Mouse (Mus musculus) liver, embryonic 14.5 days (tissue): ENCODE results near the gene Lta. TPM values are rescaled to one million over a fixed set of nuclear protein-coding genes. Genes with fewer than 3 reads are reported as not detected.

Source experiments
- ATAC-seq: fragments of 200-750 bp; cut with Nextera tagmentation; 2 replicates; pipeline ENCODE4 v1.8.0; 2017; ENCODE audit warnings: moderate number of reproducible peaks, mild to moderate bottlenecking, moderate library complexity; ENCODE audit not compliant: insufficient read depth
- DNase-seq, 3 experiments: peaks; one replicate each; pipeline ENCODE4 v3.0.0-alpha.2; 2012 to 2013; ENCODE audit warnings: low read depth in 3 of 3, low spot score in 3 of 3
- H3K27ac ChIP-seq: fragments of 300-500 bp; sonication (generic); 2 replicates; pipeline ENCODE4 v1.5.1; 2014; ENCODE audit warnings: moderate library complexity, mild to moderate bottlenecking, control low read depth, inconsistent platforms
- H3K27me3 ChIP-seq: fragments of 300-500 bp; sonication (generic); 2 replicates; pipeline ENCODE4 v1.6.1; 2014; ENCODE audit warnings: mild to moderate bottlenecking, low read length, moderate library complexity; ENCODE audit not compliant: control insufficient read depth, insufficient read depth
- H3K36me3 ChIP-seq: fragments of 300-500 bp; sonication (generic); replicated peaks from 2 replicates; pipeline ENCODE4 v1.6.1; 2014; ENCODE audit warnings: low read depth; ENCODE audit not compliant: control insufficient read depth, insufficient read depth
- H3K4me1 ChIP-seq, 2 experiments: fragments of 200-500 bp in 1 of 2; fragments of 300-500 bp in 1 of 2; sonication (generic) in 1 of 2; replicated peaks; 2 replicates each; pipeline ENCODE4 v1.6.1; 2012 to 2014; ENCODE audit warnings: antibody characterized with exemption in 1 of 2, inconsistent platforms in 1 of 2, low read length in 1 of 2; ENCODE audit not compliant: control insufficient read depth in 2 of 2, insufficient read depth in 2 of 2
- H3K4me2 ChIP-seq: fragments of 300-500 bp; sonication (generic); 2 replicates; pipeline ENCODE4 v1.6.1; 2014; ENCODE audit warnings: low read depth, mild to moderate bottlenecking, control low read depth, moderate library complexity
- H3K4me3 ChIP-seq, 2 experiments: fragments of 200-500 bp in 1 of 2; fragments of 300-500 bp in 1 of 2; sonication (generic) in 1 of 2; 2 replicates each; pipeline ENCODE4 v1.5.1; 2012 to 2014; ENCODE audit warnings: low read depth in 2 of 2, low read length in 2 of 2, mild to moderate bottlenecking in 2 of 2, control low read depth in 1 of 2, inconsistent platforms in 1 of 2, moderate library complexity in 1 of 2; ENCODE audit not compliant: insufficient read depth in 1 of 2
- H3K9ac ChIP-seq: fragments of 300-500 bp; sonication (generic); replicated peaks from 2 replicates; pipeline ENCODE4 v1.6.1; 2014; ENCODE audit warnings: mild to moderate bottlenecking, control low read depth, moderate library complexity
- H3K9me3 ChIP-seq: fragments of 300-500 bp; sonication (generic); 2 replicates; pipeline ENCODE4 v1.6.1; 2016; ENCODE audit warnings: low read length, mixed read lengths; ENCODE audit not compliant: control insufficient read depth
- CTCF ChIP-seq: IDR thresholded peaks from 2 replicates; pipeline ENCODE4 v1.5.1; 2016; ENCODE audit warnings: antibody characterized with exemption, low read depth, control low read depth
- EP300 ChIP-seq: IDR thresholded peaks from 2 replicates; pipeline ENCODE4 v1.6.1; 2016; ENCODE audit warnings: antibody characterized with exemption, low read depth
- WGBS: fragments of 180-500 bp; shearing (Covaris S2); extraction: QIAGEN DNeasy Blood & Tissue Kit; methylation state at CpG from one replicate; pipeline ENCODE4 v1.1.7; 2014; ENCODE audit not compliant: insufficient replicate concordance; 5-methylcytosine and 5-hydroxymethylcytosine counted together
- polyA plus RNA-seq, 2 experiments: library from polyadenylated mRNA; depleted of rRNA in 1 of 2; stranded (reverse) in 1 of 2; unstranded in 1 of 2; fragments of >200 nt; fragmentation: Nextera tagmentation in 1 of 2; extraction: Ambion mirVana in 1 of 2; gene quantifications; 2 replicates each; pipeline versions ENCODE4 v1.2.1 to v1.2.3; 2012 to 2014

The Lta gene
- polyA plus RNA-seq, 2 experiments = 0.07 TPM; not detected in 1

GRCm38 (mm10) chr17:35193881-35194843 lies 11.0 kb downstream of the Lta start, which contains the start of gene Ltb:
Gene Ltb, plus strand, starts transcription at chr17:35194439.
- no peak for DNase-seq
- no peak for TF ChIP-seq EP300
- H3K4me1 ChIP-seq = peaks cover 0 to 13% of the 10 kb centered on the region in 2 experiments; a peak in 2 of 4 replicates
- WGBS = 43% methylated on average over 28 of the region's 28 CpGs
- H3K9ac ChIP-seq = no peak within 1 kb of the TSS
- ATAC-seq = no peak
- no peaks in the 10 kb centered on the region for H3K36me3 ChIP-seq
- peak within 1 kb of the TSS; percentile 65 for H3K4me2 ChIP-seq
- H3K9me3 ChIP-seq = no peaks in the 10 kb centered on the region
- H3K27me3 ChIP-seq = peaks cover 14% of the 10 kb centered on the region
- peak within 1 kb of the TSS in 1 of 2 experiments; percentile 43; a peak in 1 of 4 replicates for H3K4me3 ChIP-seq
- no peak within 1 kb of the TSS for H3K27ac ChIP-seq

- H3K36me3 ChIP-seq = no peaks in the 10 kb centered on the region
- peaks cover 0 to 13% of the 10 kb centered on the region in 2 experiments; a peak in 2 of 4 replicates for H3K4me1 ChIP-seq
- H3K9me3 ChIP-seq = no peaks in the 10 kb centered on the region
- no peak overlapping the region for H3K4me3 ChIP-seq
- H3K27me3 ChIP-seq = peaks cover 14% of the 10 kb centered on the region
- no peak overlapping the region for H3K9ac ChIP-seq
- no peak overlapping the region for H3K4me2 ChIP-seq
- TF ChIP-seq CTCF = no peak
- TF ChIP-seq EP300 = no peak
- WGBS = 46% methylated on average over 5 of the region's 5 CpGs
- no peak overlapping the region for H3K27ac ChIP-seq
- DNase-seq (no peak), ATAC-seq (no peak)
Measured at GRCm38 (mm10) chr17:35192924-35193323, 12.2 kb downstream of the Lta start.

GRCm38 (mm10) chr17:35191723-35192122 lies 13.4 kb downstream of the Lta start:
- no peak overlapping the region for H3K9ac ChIP-seq
- WGBS = 42% methylated on average over 2 of the region's 2 CpGs
- H3K36me3 ChIP-seq = no peaks in the 10 kb centered on the region
- H3K4me3 ChIP-seq = no peak overlapping the region
- TF ChIP-seq CTCF (peak; percentile 27; the same call in 1 of the 2 replicates), EP300 (no peak)
- peaks cover 14% of the 10 kb centered on the region for H3K27me3 ChIP-seq
- no peak overlapping the region for H3K4me2 ChIP-seq
- peaks cover 0 to 13% of the 10 kb centered on the region in 2 experiments; a peak in 2 of 4 replicates for H3K4me1 ChIP-seq
- no peak overlapping the region for H3K27ac ChIP-seq
- H3K9me3 ChIP-seq = no peaks in the 10 kb centered on the region
- DNase-seq (no peak), ATAC-seq (no peak)

- H3K9me3 ChIP-seq = no peaks in the 10 kb centered on the region
- H3K4me1 ChIP-seq = peaks cover 3 to 11% of the 10 kb centered on the region in 2 experiments; a peak in 3 of 4 replicates
- H3K36me3 ChIP-seq = no peaks in the 10 kb centered on the region
- peaks cover 6% of the 10 kb centered on the region for H3K27me3 ChIP-seq
- no peak overlapping the region; the same call in 1 of the 2 replicates for H3K4me2 ChIP-seq
- WGBS = 10% methylated on average over 4 of the region's 4 CpGs
- DNase-seq (no peak), ATAC-seq (no peak)
- TF ChIP-seq CTCF = no peak
- no peak for TF ChIP-seq EP300
- H3K9ac ChIP-seq = no peak overlapping the region
- H3K4me3 ChIP-seq = no peak overlapping the region
- no peak overlapping the region for H3K27ac ChIP-seq
Measured at GRCm38 (mm10) chr17:35190096-35190495, 15.1 kb downstream of the Lta start.

GRCm38 (mm10) chr17:35189186-35189585 lies 16.0 kb downstream of the Lta start:
- ATAC-seq (no peak), DNase-seq (no peak)
- H3K27me3 ChIP-seq = no peaks in the 10 kb centered on the region; the same call in 1 of the 2 replicates
- H3K9me3 ChIP-seq = no peaks in the 10 kb centered on the region
- no peak overlapping the region for H3K27ac ChIP-seq
- no peak overlapping the region for H3K4me2 ChIP-seq
- 0% methylated on average over 1 of the region's 1 CpGs for WGBS
- peaks cover 3 to 11% of the 10 kb centered on the region in 2 experiments; a peak in 3 of 4 replicates for H3K4me1 ChIP-seq
- no peaks in the 10 kb centered on the region for H3K36me3 ChIP-seq
- no peak overlapping the region for H3K4me3 ChIP-seq
- H3K9ac ChIP-seq = no peak overlapping the region
- TF ChIP-seq CTCF (no peak), EP300 (no peak)
